Mouse (Mus musculus) forebrain, embryonic 16.5 days (tissue): ENCODE data around the gene Sema4b. TPM values are rescaled to one million over a fixed set of nuclear protein-coding genes. Genes with fewer than 3 reads are reported as not detected.
A peak's percentile ranks its signal among the peaks of the same experiment; 100 is the strongest.

ENCODE experiments used
- ATAC-seq: fragments of 200-750 bp; cut with Nextera tagmentation; 2 replicates; pipeline ENCODE4 v1.8.0; 2017; ENCODE audit warnings: mild to moderate bottlenecking, moderate library complexity
- H3K27ac ChIP-seq: fragments of 300-500 bp; sonication (generic); 2 replicates; pipeline ENCODE4 v1.5.1; 2014; ENCODE audit warnings: low read length, control low read depth
- H3K27me3 ChIP-seq: fragments of 300-500 bp; sonication (generic); replicated peaks from 2 replicates; pipeline ENCODE4 v1.6.1; 2014; ENCODE audit warnings: low read length; ENCODE audit not compliant: control insufficient read depth, insufficient read depth
- H3K36me3 ChIP-seq: fragments of 300-500 bp; sonication (generic); 2 replicates; pipeline ENCODE4 v1.6.1; 2014; ENCODE audit not compliant: control insufficient read depth, insufficient read depth
- H3K4me1 ChIP-seq: fragments of 300-500 bp; sonication (generic); replicated peaks from 2 replicates; pipeline ENCODE4 v1.6.1; 2014; ENCODE audit warnings: low read length; ENCODE audit not compliant: control insufficient read depth, insufficient read depth
- H3K4me2 ChIP-seq: fragments of 300-500 bp; sonication (generic); 2 replicates; pipeline ENCODE4 v1.6.1; 2014; ENCODE audit warnings: mild to moderate bottlenecking, low read length, control low read depth
- H3K4me3 ChIP-seq: fragments of 300-500 bp; sonication (generic); replicated peaks from 2 replicates; pipeline ENCODE4 v1.5.1; 2014; ENCODE audit warnings: mild to moderate bottlenecking, low read length, control low read depth
- H3K9ac ChIP-seq: fragments of 300-500 bp; sonication (generic); replicated peaks from 2 replicates; pipeline ENCODE4 v1.6.1; 2014; ENCODE audit warnings: low read depth, low read length, control low read depth
- H3K9me3 ChIP-seq: fragments of 300-500 bp; sonication (generic); 2 replicates; pipeline ENCODE4 v1.6.1; 2016; ENCODE audit warnings: low read length; ENCODE audit not compliant: control insufficient read depth
- WGBS: fragments of 180-500 bp; shearing (Covaris S2); extraction: QIAGEN DNeasy Blood & Tissue Kit; methylation state at CpG from one replicate; pipeline ENCODE4 v1.1.7; 2014; 5-methylcytosine and 5-hydroxymethylcytosine counted together
- polyA plus RNA-seq: library from polyadenylated mRNA; unstranded; fragments of >200 nt; fragmentation: Nextera tagmentation; extraction: Ambion mirVana; gene quantifications from 2 replicates; pipeline ENCODE4 v1.2.1, GENCODE M21; 2015

The Sema4b gene
- polyA plus RNA-seq, 1 experiment from 2014 or later: 26.6 TPM

GRCm38 (mm10) chr7:80192226-80193061 lies 5.8 kb downstream of the Sema4b start:
- no peaks in the 10 kb centered on the region for H3K27me3 ChIP-seq
- H3K9ac ChIP-seq: no peak overlapping the region; the same call in 1 of the 2 replicates
- peak overlapping the region; percentile 12 for H3K4me3 ChIP-seq
- peak overlapping the region; percentile 44 for H3K4me2 ChIP-seq
- no peaks in the 10 kb centered on the region for H3K9me3 ChIP-seq
- 5% methylated on average over 15 of the region's 16 CpGs for WGBS
- ATAC-seq: peak; percentile 85
- no peaks in the 10 kb centered on the region for H3K36me3 ChIP-seq
- H3K4me1 ChIP-seq: peaks cover 59% of the 10 kb centered on the region
- peak overlapping the region; percentile 88 for H3K27ac ChIP-seq

- Histone ChIP-seq H3K27me3 (no peaks in the 10 kb centered on the region), H3K9ac (0 out of 2 replicates have a peak overlapping the region, but pooled peaks have one; percentile 33), H3K4me2 (no peak overlapping the region), H3K27ac (peak overlapping the region; percentile 63), H3K4me1 (peaks cover 50% of the 10 kb centered on the region), H3K4me3 (no peak overlapping the region), H3K9me3 (no peaks in the 10 kb centered on the region), H3K36me3 (no peaks in the 10 kb centered on the region)
- WGBS: 40% methylated on average over 13 of the region's 13 CpGs
- ATAC-seq: no peak
These were observed 7.5 kb downstream of the Sema4b start for GRCm38 (mm10) chr7:80193941-80194739.

DNA sequence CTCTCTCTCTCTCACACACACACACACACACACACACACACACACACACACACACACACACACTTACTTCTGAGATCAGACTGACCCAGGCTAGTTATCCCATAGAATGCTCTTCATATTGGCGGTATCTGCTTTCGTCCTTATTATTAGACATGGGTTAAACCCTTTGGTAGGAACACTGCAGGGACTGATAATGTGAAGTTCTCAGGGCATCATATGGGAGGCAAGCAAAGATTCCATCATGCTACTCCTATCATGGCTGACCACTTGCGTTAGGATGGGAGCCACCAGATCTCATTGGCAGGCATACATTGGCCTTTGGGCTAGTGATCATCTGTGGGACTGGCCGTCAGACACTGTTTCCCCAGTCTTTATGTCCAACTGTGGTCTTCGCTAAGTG lies 8.5 kb downstream of the Sema4b start:
- ATAC-seq: no peak
- 91% methylated on average over 5 of the region's 5 CpGs for WGBS
- Histone ChIP-seq H3K4me3 (no peak overlapping the region), H3K9me3 (no peaks in the 10 kb centered on the region), H3K4me2 (no peak overlapping the region), H3K27ac (no peak overlapping the region), H3K9ac (no peak overlapping the region), H3K36me3 (no peaks in the 10 kb centered on the region), H3K4me1 (peaks cover 56% of the 10 kb centered on the region), H3K27me3 (no peaks in the 10 kb centered on the region)

- Histone ChIP-seq H3K9ac (no peak overlapping the region), H3K27me3 (no peaks in the 10 kb centered on the region), H3K4me3 (no peak overlapping the region), H3K27ac (no peak overlapping the region), H3K4me2 (no peak overlapping the region), H3K36me3 (no peaks in the 10 kb centered on the region), H3K4me1 (peaks cover 62% of the 10 kb centered on the region), H3K9me3 (no peaks in the 10 kb centered on the region)
- no peak for ATAC-seq
- WGBS: 80% methylated on average over 10 of the region's 11 CpGs
These were observed 9.1 kb downstream of the Sema4b start for GRCm38 (mm10) chr7:80195576-80196263.

- no peak for ATAC-seq
- H3K9me3 ChIP-seq: no peaks in the 10 kb centered on the region
- H3K27me3 ChIP-seq: no peaks in the 10 kb centered on the region
- no peaks in the 10 kb centered on the region for H3K36me3 ChIP-seq
- peaks cover 65% of the 10 kb centered on the region for H3K4me1 ChIP-seq
- H3K27ac ChIP-seq: peak overlapping the region; percentile 93
- WGBS: 10% methylated on average over 4 of the region's 4 CpGs
- H3K4me2 ChIP-seq: peak overlapping the region; percentile 85
- peak overlapping the region; percentile 79 for H3K9ac ChIP-seq
- peak overlapping the region; percentile 65 for H3K4me3 ChIP-seq
These were observed 10.7 kb downstream of the Sema4b start for GRCm38 (mm10) chr7:80197371-80197770.

- Histone ChIP-seq H3K36me3 (no peaks in the 10 kb centered on the region), H3K9ac (peak overlapping the region; percentile 79), H3K4me3 (peak overlapping the region; percentile 65), H3K27me3 (no peaks in the 10 kb centered on the region), H3K9me3 (no peaks in the 10 kb centered on the region), H3K4me1 (peaks cover 66% of the 10 kb centered on the region), H3K4me2 (peak overlapping the region; percentile 85), H3K27ac (peak overlapping the region; percentile 93)
- WGBS: under 1% methylated on average over 63 of the region's 74 CpGs
- ATAC-seq: peak; percentile 85
These were observed 11.5 kb downstream of the Sema4b start for GRCm38 (mm10) chr7:80197941-80198778.

DNA sequence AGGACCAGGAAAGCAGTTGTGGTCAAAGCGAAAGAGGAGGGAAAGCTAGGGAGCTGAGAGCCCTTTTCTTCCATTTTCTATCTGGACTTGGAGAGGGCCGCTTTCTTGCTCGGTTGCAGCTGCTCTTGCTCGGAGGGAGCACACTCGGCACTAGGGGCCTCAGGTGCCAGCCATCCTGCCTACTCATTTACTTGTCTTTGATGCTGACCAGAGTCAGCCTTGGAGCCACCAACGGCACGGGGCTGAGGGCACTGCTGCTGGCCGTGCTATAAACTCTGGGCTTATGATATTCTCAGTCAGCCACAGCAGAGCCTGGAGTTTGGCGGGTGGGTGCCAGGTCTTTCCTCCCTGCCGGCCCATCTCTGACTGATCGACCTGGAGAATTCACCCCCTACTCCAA lies 12.2 kb downstream of the Sema4b start:
- H3K27me3 ChIP-seq: no peaks in the 10 kb centered on the region
- H3K4me2 ChIP-seq: peak overlapping the region; percentile 85
- no peaks in the 10 kb centered on the region for H3K9me3 ChIP-seq
- H3K9ac ChIP-seq: peak overlapping the region; percentile 79
- peak overlapping the region; percentile 65 for H3K4me3 ChIP-seq
- H3K36me3 ChIP-seq: no peaks in the 10 kb centered on the region
- peaks cover 68% of the 10 kb centered on the region for H3K4me1 ChIP-seq
- no peak; the same call in 1 of the 2 replicates for ATAC-seq
- under 1% methylated on average over 11 of the region's 11 CpGs for WGBS
- peak overlapping the region; percentile 93 for H3K27ac ChIP-seq

DNA sequence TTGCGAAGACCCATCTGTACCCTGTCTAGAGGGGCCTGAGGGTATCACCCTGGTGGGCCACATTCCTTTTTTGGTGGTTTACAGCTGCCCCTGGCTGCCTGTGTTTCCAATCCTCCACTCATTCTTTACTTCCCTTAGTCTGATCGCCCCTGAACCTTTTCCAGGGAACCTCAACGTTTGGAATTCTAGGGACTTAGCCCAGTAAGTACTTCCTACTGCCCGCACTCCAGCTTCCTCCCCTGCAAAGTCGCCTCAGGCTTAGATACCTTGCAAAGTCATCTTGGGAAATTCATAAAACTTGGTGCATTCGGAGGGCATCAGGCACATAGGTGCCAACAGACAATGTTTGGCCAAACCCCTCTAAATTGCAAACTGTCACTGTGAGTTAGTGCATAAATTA lies 12.6 kb downstream of the Sema4b start:
- Histone ChIP-seq H3K4me1 (peaks cover 65% of the 10 kb centered on the region), H3K27me3 (no peaks in the 10 kb centered on the region), H3K9me3 (no peaks in the 10 kb centered on the region), H3K9ac (peak overlapping the region; percentile 79), H3K36me3 (no peaks in the 10 kb centered on the region), H3K4me2 (peak overlapping the region; percentile 85), H3K4me3 (peak overlapping the region; percentile 65), H3K27ac (peak overlapping the region; percentile 93)
- 32% methylated on average over 6 of the region's 6 CpGs for WGBS
- no peak for ATAC-seq
